Mouse (Mus musculus): ENCODE measurements around the gene Hmgb1. TPM values are rescaled to one million over a fixed set of nuclear protein-coding genes. Genes with fewer than 3 reads are reported as not detected.

Gene Hmgb1
- polyA plus RNA-seq, 1 experiment from 2014 or later, result 2,008 TPM

- Histone ChIP-seq H3K4me2 (peak overlapping the region; percentile 68), H3K9ac (peak overlapping the region; percentile 49), H3K27me3 (ENCODE audit: insufficient read depth, low read length) (no peaks in the 10 kb centered on the region), H3K9me3 (ENCODE audit: low read depth, low read length) (no peaks in the 10 kb centered on the region), H3K27ac (ENCODE audit: low read depth) (peak overlapping the region; percentile 70), H3K4me1 (ENCODE audit: insufficient read depth) (peaks cover 12% of the 10 kb centered on the region; the same call in 1 of the 2 replicates), H3K4me3 (ENCODE audit: low read depth, low read length) (peak overlapping the region; percentile 21), H3K36me3 (ENCODE audit: insufficient read depth) (no peaks in the 10 kb centered on the region)
- 6% methylated on average over 26 of the region's 26 CpGs for WGBS
- ATAC-seq (ENCODE audit: insufficient read depth), result peak; percentile 86
- peak; percentile 97 for TF ChIP-seq CTCF (IDR thresholded peaks at IDR 0.05; ENCODE audit: low read depth)
- peak; percentile 100 for DNase-seq
Observed at GRCm38 (mm10) chr5:149006362-149007294, 177.7 kb downstream of the Hmgb1 start.

- H3K4me2 ChIP-seq, result peak overlapping the region; percentile 68
- peak; percentile 12; the same call in 1 of the 2 replicates for ATAC-seq (ENCODE audit: insufficient read depth)
- no peaks in the 10 kb centered on the region for H3K27me3 ChIP-seq (ENCODE audit: insufficient read depth, low read length)
- H3K27ac ChIP-seq (ENCODE audit: low read depth), result no peak overlapping the region; the same call in 1 of the 2 replicates
- WGBS, result 43% methylated on average over 9 of the region's 9 CpGs
- no peak for DNase-seq
- no peak overlapping the region for H3K9ac ChIP-seq
- H3K36me3 ChIP-seq (ENCODE audit: insufficient read depth), result no peaks in the 10 kb centered on the region
- TF ChIP-seq CTCF (IDR thresholded peaks at IDR 0.05; ENCODE audit: low read depth), result no peak
- H3K9me3 ChIP-seq (ENCODE audit: low read depth, low read length), result no peaks in the 10 kb centered on the region
- H3K4me3 ChIP-seq (ENCODE audit: low read depth, low read length), result peak overlapping the region; percentile 21
- peaks cover 12% of the 10 kb centered on the region; the same call in 1 of the 2 replicates for H3K4me1 ChIP-seq (ENCODE audit: insufficient read depth)
Observed at GRCm38 (mm10) chr5:149005701-149006361, 178.5 kb downstream of the Hmgb1 start.

- H3K4me1 ChIP-seq (ENCODE audit: insufficient read depth), result peaks cover 12% of the 10 kb centered on the region; the same call in 1 of the 2 replicates
- no peaks in the 10 kb centered on the region for H3K27me3 ChIP-seq (ENCODE audit: insufficient read depth, low read length)
- H3K27ac ChIP-seq (ENCODE audit: low read depth), result no peak overlapping the region
- WGBS, result 30% methylated on average over 9 of the region's 9 CpGs
- DNase-seq (no peak), ATAC-seq (ENCODE audit: insufficient read depth) (no peak)
- TF ChIP-seq CTCF (IDR thresholded peaks at IDR 0.05; ENCODE audit: low read depth), result no peak
- no peak overlapping the region for H3K4me2 ChIP-seq
- no peak overlapping the region for H3K4me3 ChIP-seq (ENCODE audit: low read depth, low read length)
- no peaks in the 10 kb centered on the region for H3K9me3 ChIP-seq (ENCODE audit: low read depth, low read length)
- H3K36me3 ChIP-seq (ENCODE audit: insufficient read depth), result no peaks in the 10 kb centered on the region
- no peak overlapping the region for H3K9ac ChIP-seq
Observed at GRCm38 (mm10) chr5:149005083-149005482, 179.2 kb downstream of the Hmgb1 start.

GRCm38 (mm10) chr5:149003137-149003536 is 181.2 kb downstream of the Hmgb1 start:
- TF ChIP-seq CTCF (IDR thresholded peaks at IDR 0.05; ENCODE audit: low read depth), result no peak
- ATAC-seq (ENCODE audit: insufficient read depth) (no peak), DNase-seq (no peak)
- Histone ChIP-seq H3K27ac (ENCODE audit: low read depth) (no peak overlapping the region), H3K4me1 (ENCODE audit: insufficient read depth) (peaks cover 12% of the 10 kb centered on the region; the same call in 1 of the 2 replicates), H3K4me3 (ENCODE audit: low read depth, low read length) (no peak overlapping the region), H3K27me3 (ENCODE audit: insufficient read depth, low read length) (no peaks in the 10 kb centered on the region), H3K9me3 (ENCODE audit: low read depth, low read length) (no peaks in the 10 kb centered on the region), H3K9ac (no peak overlapping the region), H3K36me3 (ENCODE audit: insufficient read depth) (no peaks in the 10 kb centered on the region), H3K4me2 (no peak overlapping the region)
- WGBS, result 36% methylated on average over 2 of the region's 2 CpGs

GRCm38 (mm10) chr5:149002803-149003115 is 181.5 kb downstream of the Hmgb1 start:
- H3K9ac ChIP-seq, result no peak overlapping the region
- WGBS, result 62% methylated on average over 6 of the region's 6 CpGs
- ATAC-seq (ENCODE audit: insufficient read depth) (no peak), DNase-seq (no peak)
- no peaks in the 10 kb centered on the region for H3K36me3 ChIP-seq (ENCODE audit: insufficient read depth)
- H3K4me3 ChIP-seq (ENCODE audit: low read depth, low read length), result no peak overlapping the region
- H3K27ac ChIP-seq (ENCODE audit: low read depth), result 0 out of 2 replicates have a peak overlapping the region, but pooled peaks have one; percentile 56
- H3K4me2 ChIP-seq, result 0 out of 2 replicates have a peak overlapping the region, but pooled peaks have one; percentile 15
- no peaks in the 10 kb centered on the region for H3K27me3 ChIP-seq (ENCODE audit: insufficient read depth, low read length)
- no peaks in the 10 kb centered on the region for H3K9me3 ChIP-seq (ENCODE audit: low read depth, low read length)
- no peak for TF ChIP-seq CTCF (IDR thresholded peaks at IDR 0.05; ENCODE audit: low read depth)
- peaks cover 12% of the 10 kb centered on the region; the same call in 1 of the 2 replicates for H3K4me1 ChIP-seq (ENCODE audit: insufficient read depth)

GRCm38 (mm10) chr5:149002034-149002802 is 182.1 kb downstream of the Hmgb1 start:
- no peak for TF ChIP-seq CTCF (IDR thresholded peaks at IDR 0.05; ENCODE audit: low read depth)
- H3K36me3 ChIP-seq (ENCODE audit: insufficient read depth), result no peaks in the 10 kb centered on the region
- peak overlapping the region; percentile 56; the same call in 1 of the 2 replicates for H3K27ac ChIP-seq (ENCODE audit: low read depth)
- ATAC-seq (ENCODE audit: insufficient read depth) (no peak), DNase-seq (no peak)
- H3K9ac ChIP-seq, result no peak overlapping the region
- no peaks in the 10 kb centered on the region for H3K27me3 ChIP-seq (ENCODE audit: insufficient read depth, low read length)
- no peaks in the 10 kb centered on the region for H3K9me3 ChIP-seq (ENCODE audit: low read depth, low read length)
- no peak overlapping the region for H3K4me3 ChIP-seq (ENCODE audit: low read depth, low read length)
- 42% methylated on average over 20 of the region's 20 CpGs for WGBS
- H3K4me1 ChIP-seq (ENCODE audit: insufficient read depth), result peaks cover 9% of the 10 kb centered on the region; the same call in 1 of the 2 replicates
- H3K4me2 ChIP-seq, result 0 out of 2 replicates have a peak overlapping the region, but pooled peaks have one; percentile 15

Data from lung, embryonic 14.5 days (tissue).